Mouse (Mus musculus): Measurements from ENCODE around the gene Nectin4.

Nectin4 gene

GRCm38 (mm10) chr1:171360656-171361055 is 9.2 kb upstream of the Nectin4 start, which contains the start of gene Klhdc9:
Gene Klhdc9 (minus strand): TSS chr1:171360798.
- DNase-seq: peak; percentile 97

GRCm38 (mm10) chr1:171361106-171362103 is 8.5 kb upstream of the Nectin4 start:
- peak; percentile 87 for DNase-seq

- no peak for DNase-seq
Measured at GRCm38 (mm10) chr1:171365934-171366333, 4.0 kb upstream of the Nectin4 start.

DNA sequence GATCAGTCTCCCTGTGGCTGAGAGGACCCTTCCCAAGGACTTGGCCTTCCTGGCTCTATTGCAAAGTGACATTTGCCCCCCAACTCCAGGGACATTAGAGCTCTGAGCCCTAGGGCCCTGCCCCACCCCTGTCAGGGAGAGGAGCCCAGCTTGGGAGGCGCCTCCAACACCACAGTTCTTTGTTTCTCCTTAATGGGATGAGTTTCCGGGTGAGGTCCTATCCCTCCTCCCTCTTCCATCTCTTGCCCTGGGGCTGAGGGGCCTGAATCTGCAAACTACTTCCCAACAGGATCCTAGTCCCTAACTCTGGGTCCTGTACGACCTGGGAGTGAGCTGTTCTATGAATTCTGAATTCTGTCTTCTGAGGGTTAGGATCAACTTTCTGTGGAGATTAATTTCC is 3.0 kb downstream of the Nectin4 start:
- DNase-seq: no peak

GRCm38 (mm10) chr1:171373946-171374345 is 4.0 kb downstream of the Nectin4 start:
- no peak for DNase-seq

- DNase-seq: no peak
Measured at GRCm38 (mm10) chr1:171375646-171376097, 5.8 kb downstream of the Nectin4 start.

GRCm38 (mm10) chr1:171378298-171378697 is 8.4 kb downstream of the Nectin4 start:
- DNase-seq: no peak

GRCm38 (mm10) chr1:171379935-171380599 is 10.2 kb downstream of the Nectin4 start:
- DNase-seq: peak; percentile 86

DNA sequence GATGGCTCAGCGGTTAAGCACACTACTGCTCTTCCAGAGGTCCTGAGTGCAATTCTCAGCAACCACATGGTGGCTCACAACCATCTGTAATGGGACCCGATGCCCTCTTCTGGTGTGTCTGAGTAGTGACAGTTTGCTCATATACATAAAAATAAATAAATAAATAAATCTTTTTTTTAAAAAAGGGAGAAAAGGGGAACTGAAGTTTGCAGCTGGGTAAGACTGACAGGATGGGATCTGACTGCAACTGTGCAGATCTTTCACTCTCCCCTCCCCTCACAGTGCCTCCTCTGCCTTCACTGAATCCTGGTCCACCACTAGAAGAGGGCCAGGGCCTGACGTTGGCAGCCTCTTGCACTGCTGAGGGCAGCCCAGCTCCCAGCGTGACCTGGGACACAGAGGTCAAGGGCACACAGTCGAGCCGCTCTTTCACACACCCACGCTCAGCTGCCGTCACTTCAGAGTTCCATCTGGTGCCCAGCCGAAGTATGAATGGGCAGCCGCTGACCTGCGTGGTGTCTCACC is 12.3 kb downstream of the Nectin4 start:
- no peak for DNase-seq

GRCm38 (mm10) chr1:171384361-171384760 is 14.5 kb downstream of the Nectin4 start:
- no peak for DNase-seq

- no peak for DNase-seq
Measured at GRCm38 (mm10) chr1:171385171-171385570, 15.3 kb downstream of the Nectin4 start.

DNA sequence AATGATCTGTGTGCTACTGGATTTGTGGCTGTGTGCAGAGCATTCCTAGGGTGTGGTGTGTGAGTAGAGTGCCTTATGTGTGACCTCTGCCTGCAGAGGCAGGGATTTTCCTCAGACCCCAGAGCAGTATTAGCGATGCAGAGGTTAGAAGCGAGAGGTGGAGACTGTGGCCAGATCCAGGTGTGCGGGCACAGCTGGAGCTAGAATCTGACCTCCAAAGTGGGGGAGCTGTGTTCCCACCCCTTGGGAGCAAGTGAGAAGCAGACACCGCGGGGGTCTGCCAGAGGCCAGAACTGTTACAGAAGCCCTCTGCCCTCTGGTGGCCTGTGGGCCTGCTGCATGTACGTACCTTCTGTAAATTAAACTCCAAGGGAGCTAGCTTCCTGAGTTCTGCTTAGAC is 17.2 kb downstream of the Nectin4 start:
- DNase-seq: peak; percentile 72

- no peak for DNase-seq
Measured at GRCm38 (mm10) chr1:171388376-171389102, 18.6 kb downstream of the Nectin4 start, which contains the start of gene Arhgap30. Gene Arhgap30 (plus strand): TSS chr1:171388954.

DNA sequence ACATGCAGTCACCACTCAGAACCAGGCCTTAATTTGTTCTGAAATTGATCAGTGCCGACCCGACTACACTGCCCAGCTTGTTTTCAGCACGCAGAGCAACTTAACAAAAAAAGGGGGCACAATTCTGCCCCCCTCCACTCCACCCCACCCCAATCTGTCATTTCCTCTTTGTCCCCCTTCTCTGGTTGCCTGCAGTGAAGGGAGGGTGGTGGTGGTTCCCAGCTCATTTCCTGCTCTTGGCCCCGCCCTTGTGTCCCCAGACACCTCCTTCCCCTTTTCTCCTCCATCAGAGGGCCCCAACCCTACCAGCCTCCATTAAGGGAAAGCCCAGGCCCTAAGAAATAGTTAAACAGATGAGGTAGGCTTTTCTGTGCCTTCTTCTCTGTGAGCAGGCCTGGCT is 20.2 kb downstream of the Nectin4 start:
- no peak for DNase-seq

GRCm38 (mm10) chr1:171401821-171402220 is 31.9 kb downstream of the Nectin4 start:
- no peak for DNase-seq

DNA sequence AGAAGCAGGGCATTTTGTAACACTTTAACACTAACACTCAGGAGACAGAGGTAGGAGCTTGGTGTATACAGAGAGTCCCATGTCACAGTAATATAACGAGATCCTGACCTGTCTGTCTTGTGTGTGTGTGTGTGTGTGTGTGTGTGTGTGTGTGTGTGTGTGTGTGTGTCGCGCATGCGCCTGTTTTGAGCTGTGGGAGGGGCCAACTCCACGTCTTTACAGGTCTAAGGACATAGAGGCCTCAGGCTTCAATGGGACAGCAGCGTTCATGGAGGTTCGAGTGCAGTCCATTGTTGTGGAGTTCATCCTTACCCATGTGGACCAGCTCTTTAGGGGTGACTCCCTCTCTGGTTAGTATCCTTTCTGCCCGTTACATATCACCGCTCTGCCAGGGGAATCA is 33.1 kb downstream of the Nectin4 start:
- DNase-seq: no peak

DNA sequence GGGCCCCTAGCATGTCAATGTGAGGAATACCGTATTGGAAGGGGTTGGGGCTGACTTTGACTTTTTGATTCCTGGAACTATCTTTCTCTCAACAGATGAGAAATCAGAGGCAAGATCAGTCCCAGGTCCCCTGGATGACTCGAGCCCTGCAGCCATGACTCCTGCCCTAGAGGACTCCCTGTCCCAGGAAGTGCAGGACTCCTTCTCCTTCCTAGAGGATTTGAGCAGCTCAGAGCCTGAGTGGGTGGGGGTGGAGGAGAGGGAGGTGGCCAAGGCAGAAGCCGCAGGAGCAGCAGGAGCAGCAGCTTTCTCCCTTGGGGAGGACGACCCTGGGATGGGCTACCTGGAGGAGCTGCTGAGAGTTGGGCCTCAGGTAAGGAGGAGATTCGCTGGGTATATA is 37.4 kb downstream of the Nectin4 start:
- no peak for DNase-seq

DNA sequence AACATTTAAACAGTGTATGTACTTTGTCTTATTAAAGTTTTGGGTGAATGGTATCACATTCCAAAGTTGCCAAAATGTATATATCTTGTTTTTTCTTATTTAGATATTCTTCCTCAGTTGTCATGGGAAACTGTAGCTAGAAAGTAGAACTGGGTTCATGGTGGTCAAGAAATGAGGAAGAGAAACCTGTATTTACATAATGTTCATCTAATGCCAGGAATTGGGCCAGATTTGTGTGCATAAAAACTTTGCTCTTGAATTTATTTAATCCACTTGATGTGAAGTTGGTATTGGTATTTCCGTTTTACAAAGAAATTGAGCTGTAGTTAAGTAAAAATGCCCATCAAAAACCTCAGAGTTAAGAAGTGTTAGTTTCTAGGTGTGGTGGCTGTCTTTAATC is 40.3 kb downstream of the Nectin4 start:
- no peak for DNase-seq

DNA sequence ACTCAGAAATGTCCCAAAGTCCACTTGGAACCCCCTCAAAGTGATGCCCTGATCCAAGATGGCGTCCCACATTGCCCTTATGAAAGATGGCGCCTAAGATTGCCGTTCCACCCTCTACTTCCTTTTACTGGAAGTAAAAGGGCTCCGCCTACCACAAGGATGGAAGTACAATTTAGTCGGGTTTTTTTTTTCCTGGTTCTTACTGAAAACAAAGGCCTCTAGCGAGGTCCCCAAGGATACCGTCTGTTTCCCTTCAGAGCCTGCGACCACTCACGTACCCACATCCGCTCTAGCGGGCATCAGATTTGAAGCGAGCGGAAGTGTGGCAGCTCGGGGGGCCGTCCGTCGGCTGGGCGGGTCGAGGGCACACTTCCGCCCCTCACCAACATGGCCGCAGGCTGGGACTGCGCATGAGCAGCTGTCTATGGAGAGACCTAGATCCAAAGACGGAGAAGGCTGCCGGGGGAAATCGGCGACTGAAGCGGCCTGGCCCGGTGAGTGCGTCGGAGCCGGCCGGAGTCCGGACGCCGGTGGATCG is 41.1 kb downstream of the Nectin4 start, which contains the start of gene Usf1:
TSS of gene Usf1 (plus strand) at position 367 of the 538 bp plus-strand sequence.
- peak; percentile 97 for DNase-seq

- no peak for DNase-seq
Measured at GRCm38 (mm10) chr1:171411492-171411941, 41.6 kb downstream of the Nectin4 start.

DNA sequence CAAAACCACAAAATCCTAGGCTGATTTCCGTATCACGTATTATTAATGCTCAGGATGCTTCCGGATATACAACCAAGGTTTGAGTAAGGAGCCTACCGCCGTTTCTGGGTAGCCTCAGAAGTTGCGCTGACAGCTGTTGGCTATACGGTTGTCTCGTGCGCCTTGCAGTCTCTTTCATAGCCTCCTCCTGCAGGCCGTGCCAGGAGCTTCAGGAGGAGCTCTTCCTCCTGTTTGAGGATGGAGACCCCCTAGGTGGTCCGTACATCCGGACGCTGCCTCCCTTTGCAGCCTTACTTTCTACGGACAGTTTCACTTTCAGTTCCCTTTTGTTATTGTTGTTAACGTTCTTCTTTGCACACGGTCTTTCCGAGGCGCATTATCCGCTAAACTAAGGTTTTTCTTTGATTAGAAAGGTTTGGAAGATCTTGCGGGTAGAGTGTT is 42.1 kb downstream of the Nectin4 start:
- peak; percentile 78 for DNase-seq

DNA sequence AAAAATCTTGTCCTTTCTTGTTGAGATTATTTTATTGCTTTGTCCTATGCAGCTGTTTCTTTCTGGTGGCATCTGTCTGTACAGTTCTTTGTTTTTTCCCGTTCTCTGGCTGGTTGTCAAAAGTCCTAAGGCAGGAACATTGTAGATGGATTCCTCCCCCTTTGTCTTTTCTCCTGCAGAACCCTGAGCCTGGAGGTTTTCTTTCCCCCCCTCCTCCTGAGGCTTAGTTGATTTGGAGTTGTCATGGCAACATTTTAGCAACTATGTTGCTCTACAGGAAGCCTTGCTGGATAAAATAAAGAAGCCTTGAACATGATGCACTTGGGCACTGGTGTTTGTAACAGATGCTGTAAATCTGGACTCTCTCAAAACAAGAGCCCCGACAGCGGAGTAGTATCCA is 42.5 kb downstream of the Nectin4 start:
- DNase-seq: peak; percentile 49

Data from embryo, embryonic 11 days (tissue).